Mouse (Mus musculus) erythroblast, embryonic 14.5 days (primary cell): ENCODE data around the gene Cyp2d40.
"Not testable (repeated sequence)": the region's sequence is repeated elsewhere in the genome, so short reads cannot be mapped to it uniquely, and the experiment has no call there.

Experiments
- GATA1 ChIP-seq: IDR thresholded peaks from 2 replicates; pipeline ENCODE4 v1.6.1; 2012; ENCODE audit warnings: low read length, inconsistent platforms, mixed read lengths
- TAL1 ChIP-seq: IDR thresholded peaks from 3 replicates; pipeline ENCODE4 v1.6.1; 2012; ENCODE audit warnings: low read length, inconsistent platforms, mixed read lengths

DNA sequence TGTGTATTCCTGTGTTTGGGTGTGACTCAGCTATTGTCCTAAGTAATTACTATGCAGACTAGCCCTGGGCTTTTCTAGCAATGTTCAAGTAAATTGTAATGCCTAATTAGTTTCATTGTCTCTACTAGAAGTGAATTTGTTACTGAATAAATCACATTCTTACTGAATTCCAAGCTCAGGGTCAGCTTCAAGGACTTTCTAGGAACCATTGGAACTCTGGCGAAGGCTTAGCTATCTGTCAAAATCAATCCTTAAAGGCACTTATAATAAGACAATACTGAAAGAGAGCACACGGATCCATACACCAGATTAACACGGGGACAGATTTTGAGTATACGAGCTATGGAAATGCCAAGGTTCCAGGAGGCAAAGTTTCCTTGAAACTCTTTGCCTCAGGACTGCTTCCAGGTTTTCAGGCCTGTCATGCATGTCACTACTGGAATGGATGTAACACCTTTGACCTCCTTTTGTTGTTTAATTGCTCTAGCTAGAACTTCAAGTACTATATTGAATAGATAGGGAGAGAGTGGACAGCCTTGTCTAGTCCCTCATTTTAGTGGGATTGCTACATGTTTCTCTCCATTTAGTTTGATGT lies 30.6 kb downstream of the Cyp2d40 start:
- not testable (repeated sequence) for TF ChIP-seq GATA1, TAL1
